Comparison of ENCODE assay signal across 18 mouse cellular contexts in the genomic region with DNA sequence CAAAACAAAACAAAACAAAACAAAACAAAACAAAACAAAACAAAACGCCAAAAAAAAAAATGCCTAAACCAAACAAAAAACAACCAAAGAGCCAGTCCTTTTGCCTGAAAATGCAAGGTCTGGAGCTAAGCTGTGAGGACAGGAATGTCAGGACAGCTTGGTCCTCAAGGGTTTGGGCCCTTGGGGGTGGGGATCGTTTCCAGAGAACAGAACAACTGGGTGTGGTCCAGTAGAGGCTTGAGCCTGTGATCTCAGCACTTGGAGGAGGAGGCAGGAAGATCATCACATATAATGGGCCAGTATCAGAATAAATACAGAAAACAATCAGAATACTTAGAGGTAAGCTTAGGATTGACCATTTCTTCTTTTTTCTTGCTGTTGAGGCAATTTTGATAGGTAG.
"Had no signal": no experiment of that assay in that cellular context is flagged by ENCODE, and none has a peak within 500 bp of the region (broad histone marks: within the 10 kb centered on the region; RNA-seq: fewer than 3 reads in every experiment).

No protein-coding gene starts in this region.

- H3K4me1 ChIP-seq: stomach, embryonic 15.5 days had no signal

- H3K27ac ChIP-seq: midbrain, embryonic 10.5 days; midbrain, embryonic 12.5 days; neural tube, embryonic 13.5 days; neural tube, embryonic 15.5 days; stomach, embryonic 15.5 days; stomach, postnatal 0 days had no signal

- H3K9ac ChIP-seq: lung, embryonic 14.5 days; midbrain, embryonic 12.5 days; neural tube, embryonic 13.5 days; neural tube, embryonic 15.5 days; stomach, embryonic 15.5 days had no signal

- DNase-seq: lung, embryonic 14.5 days; lung, postnatal 10 days; lung, postnatal 4 days; midbrain, embryonic 14.5 days; retina, postnatal 1 day; right cerebral cortex, adult 18-20 months; right cerebral cortex, postnatal 25 days; right cerebral cortex, postnatal 4 days; thymus, adult 2 months; thymus, postnatal 25 days; thymus, postnatal 4 days had no signal

- H3K9me3 ChIP-seq: midbrain, embryonic 10.5 days; midbrain, embryonic 12.5 days; neural tube, embryonic 13.5 days; neural tube, embryonic 15.5 days; stomach, embryonic 15.5 days had no signal

- H3K36me3 ChIP-seq: midbrain, embryonic 10.5 days; midbrain, embryonic 12.5 days; neural tube, embryonic 13.5 days; neural tube, embryonic 15.5 days; stomach, embryonic 15.5 days had no signal

- H3K4me3 ChIP-seq: midbrain, embryonic 10.5 days; midbrain, embryonic 12.5 days; myocyte; neural tube, embryonic 13.5 days; neural tube, embryonic 15.5 days; stomach, embryonic 15.5 days had no signal
